Mouse (Mus musculus) cerebellum, adult 2 months (tissue): Measurements from ENCODE around the gene Olfr65.

ENCODE experiments used
- CTCF ChIP-seq: fragments of 200-500 bp; IDR thresholded peaks from 2 replicates; pipeline ENCODE4 v1.5.1; 2011; ENCODE audit warnings: low read depth, mild to moderate bottlenecking, control low read depth, low read length, moderate library complexity, borderline replicate concordance; ENCODE audit not compliant: insufficient read depth
- POLR2A ChIP-seq: fragments of 200-500 bp; IDR thresholded peaks from 2 replicates; pipeline ENCODE4 v1.6.1; 2011; ENCODE audit warnings: low read length, control low read depth, borderline replicate concordance; ENCODE audit not compliant: insufficient read depth

DNA sequence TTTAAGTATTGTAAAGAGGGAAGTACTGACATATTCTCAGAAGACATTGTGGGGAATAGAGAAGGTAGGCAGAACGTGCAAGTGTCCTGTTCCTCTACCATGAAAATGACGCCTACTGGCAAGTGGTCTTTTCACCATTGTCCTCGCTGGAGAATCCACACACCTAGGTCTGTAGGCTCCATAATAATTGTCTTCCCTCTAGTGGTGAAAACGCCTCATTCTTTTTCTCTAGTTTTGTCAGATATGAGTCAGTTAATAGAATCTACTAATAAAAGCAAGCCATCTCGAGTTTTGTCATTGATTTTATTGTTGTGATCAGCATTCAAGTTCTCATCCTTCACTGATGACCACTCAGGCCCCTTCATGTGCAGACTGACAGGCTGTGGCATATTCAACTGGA lies 28.8 kb upstream of the Olfr65 start:
- TF ChIP-seq CTCF, result no peak
- TF ChIP-seq POLR2A, result no peak
